Mouse (Mus musculus): ENCODE results near the gene Srebf2. TPM values are rescaled to one million over a fixed set of nuclear protein-coding genes. Genes with fewer than 3 reads are reported as not detected.
A peak's percentile ranks its signal among the peaks of the same experiment; 100 is the strongest.

The Srebf2 gene
- polyA plus RNA-seq, 1 experiment from 2014 or later: 105 TPM

GRCm38 (mm10) chr15:82152022-82152421 lies 5.0 kb downstream of the Srebf2 start:
- H3K9ac ChIP-seq (ENCODE audit: low read length): no peak overlapping the region
- H3K36me3 ChIP-seq (ENCODE audit: control insufficient read depth, insufficient read depth, low read length): no peaks in the 10 kb centered on the region
- no peaks in the 10 kb centered on the region for H3K27me3 ChIP-seq (ENCODE audit: control insufficient read depth, insufficient read depth, low read depth, low read length)
- H3K4me1 ChIP-seq (replicated peaks; ENCODE audit: control insufficient read depth, insufficient read depth, low read length): peaks cover 17% of the 10 kb centered on the region
- WGBS: 79% methylated on average over 12 of the region's 12 CpGs
- H3K27ac ChIP-seq (ENCODE audit: low read length): no peak overlapping the region
- ATAC-seq (ENCODE audit: low read depth): no peak
- H3K9me3 ChIP-seq (ENCODE audit: control insufficient read depth, low read length): no peaks in the 10 kb centered on the region
- H3K4me2 ChIP-seq (ENCODE audit: low read depth, low read length): no peak overlapping the region
- H3K4me3 ChIP-seq (ENCODE audit: low read length): no peak overlapping the region

- H3K9ac ChIP-seq (ENCODE audit: low read length): no peak overlapping the region
- H3K4me3 ChIP-seq (ENCODE audit: low read length): no peak overlapping the region
- no peak overlapping the region for H3K27ac ChIP-seq (ENCODE audit: low read length)
- H3K4me1 ChIP-seq (replicated peaks; ENCODE audit: control insufficient read depth, insufficient read depth, low read length): peaks cover 17% of the 10 kb centered on the region
- ATAC-seq (ENCODE audit: low read depth): no peak
- H3K36me3 ChIP-seq (ENCODE audit: control insufficient read depth, insufficient read depth, low read length): no peaks in the 10 kb centered on the region
- H3K27me3 ChIP-seq (ENCODE audit: control insufficient read depth, insufficient read depth, low read depth, low read length): no peaks in the 10 kb centered on the region
- 80% methylated on average over 7 of the region's 7 CpGs for WGBS
- H3K9me3 ChIP-seq (ENCODE audit: control insufficient read depth, low read length): no peaks in the 10 kb centered on the region
- H3K4me2 ChIP-seq (ENCODE audit: low read depth, low read length): no peak overlapping the region
Measured at GRCm38 (mm10) chr15:82152435-82152834, 5.5 kb downstream of the Srebf2 start.

DNA sequence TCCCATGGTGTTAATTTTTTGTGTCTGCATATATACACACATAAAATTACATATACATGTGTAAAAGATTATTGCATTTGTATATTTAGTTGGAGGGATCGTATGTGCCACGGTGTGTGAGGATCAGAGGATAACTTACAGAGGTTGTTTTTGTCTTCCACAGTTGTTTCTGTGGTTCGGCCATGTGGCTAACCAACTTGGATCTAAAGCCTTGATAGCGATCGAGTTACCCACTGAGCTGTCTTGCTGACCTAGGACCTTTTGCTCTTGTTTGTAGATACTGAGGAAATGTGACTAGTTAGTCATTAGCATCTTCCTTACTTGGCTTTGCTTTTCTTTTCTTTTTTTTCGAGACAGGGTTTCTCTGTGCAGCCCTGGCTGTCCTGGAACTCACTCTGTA lies 9.3 kb downstream of the Srebf2 start:
- WGBS: 88% methylated on average over 6 of the region's 6 CpGs
- no peak overlapping the region for H3K4me2 ChIP-seq (ENCODE audit: low read depth, low read length)
- H3K36me3 ChIP-seq (ENCODE audit: control insufficient read depth, insufficient read depth, low read length): no peaks in the 10 kb centered on the region
- H3K9me3 ChIP-seq (ENCODE audit: control insufficient read depth, low read length): no peaks in the 10 kb centered on the region
- H3K27ac ChIP-seq (ENCODE audit: low read length): no peak overlapping the region
- no peaks in the 10 kb centered on the region for H3K27me3 ChIP-seq (ENCODE audit: control insufficient read depth, insufficient read depth, low read depth, low read length)
- H3K4me1 ChIP-seq (replicated peaks; ENCODE audit: control insufficient read depth, insufficient read depth, low read length): peaks cover 34% of the 10 kb centered on the region
- no peak overlapping the region for H3K9ac ChIP-seq (ENCODE audit: low read length)
- no peak for ATAC-seq (ENCODE audit: low read depth)
- H3K4me3 ChIP-seq (ENCODE audit: low read length): no peak overlapping the region

- H3K27ac ChIP-seq (ENCODE audit: low read length): no peak overlapping the region
- no peak overlapping the region for H3K4me2 ChIP-seq (ENCODE audit: low read depth, low read length)
- no peaks in the 10 kb centered on the region for H3K36me3 ChIP-seq (ENCODE audit: control insufficient read depth, insufficient read depth, low read length)
- H3K9ac ChIP-seq (ENCODE audit: low read length): no peak overlapping the region
- 66% methylated on average over 10 of the region's 10 CpGs for whole genome bisulfite sequencing
- H3K4me1 ChIP-seq (replicated peaks; ENCODE audit: control insufficient read depth, insufficient read depth, low read length): peaks cover 37% of the 10 kb centered on the region
- H3K4me3 ChIP-seq (ENCODE audit: low read length): no peak overlapping the region
- no peaks in the 10 kb centered on the region for H3K27me3 ChIP-seq (ENCODE audit: control insufficient read depth, insufficient read depth, low read depth, low read length)
- no peaks in the 10 kb centered on the region for H3K9me3 ChIP-seq (ENCODE audit: control insufficient read depth, low read length)
- ATAC-seq (ENCODE audit: low read depth): no peak
Measured at GRCm38 (mm10) chr15:82156902-82157301, 9.9 kb downstream of the Srebf2 start.

DNA sequence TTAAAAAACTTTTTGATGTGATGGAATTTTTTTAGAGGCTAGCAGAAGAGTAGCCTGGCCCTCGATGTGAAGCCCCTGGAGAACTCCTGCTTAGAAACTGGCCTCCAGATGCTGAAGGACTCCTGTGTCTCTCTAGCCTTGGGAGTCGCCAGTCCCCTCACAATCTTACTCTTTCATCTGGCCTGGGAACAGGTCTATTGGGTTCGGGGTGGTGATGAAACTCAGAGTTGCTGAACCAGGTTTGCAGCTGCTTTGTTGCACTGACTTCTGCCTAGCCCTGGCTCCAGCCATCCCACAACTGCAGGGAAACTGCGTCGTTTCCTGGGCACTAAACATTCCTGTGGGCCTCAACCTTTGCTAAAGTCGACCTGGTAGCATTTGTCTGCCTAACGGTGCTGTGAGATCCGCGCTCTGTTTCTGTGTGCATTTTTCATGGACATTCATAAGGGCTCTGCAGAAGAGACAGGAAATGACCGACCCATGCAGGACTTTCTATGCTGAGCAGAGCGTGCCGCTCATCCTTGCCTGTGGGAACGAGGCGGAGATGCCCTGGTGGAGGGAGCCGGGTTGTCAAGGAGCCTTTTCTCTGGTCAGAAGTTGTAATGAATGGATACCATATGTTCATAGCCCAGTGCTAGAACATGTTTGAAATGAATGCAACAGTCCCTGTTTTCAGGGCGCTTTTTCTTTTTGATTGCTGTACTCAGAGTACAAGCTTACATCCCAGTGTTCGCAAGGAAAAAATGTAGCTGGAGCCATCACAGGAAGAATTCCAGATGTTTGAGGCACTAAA lies 11.5 kb downstream of the Srebf2 start:
- WGBS: 29% methylated on average over 17 of the region's 17 CpGs
- H3K36me3 ChIP-seq (ENCODE audit: control insufficient read depth, insufficient read depth, low read length): no peaks in the 10 kb centered on the region
- H3K4me2 ChIP-seq (ENCODE audit: low read depth, low read length): peak overlapping the region; percentile 12
- peak; percentile 88 for ATAC-seq (ENCODE audit: low read depth)
- no peak overlapping the region for H3K4me3 ChIP-seq (ENCODE audit: low read length)
- H3K9ac ChIP-seq (ENCODE audit: low read length): peak overlapping the region; percentile 47
- no peaks in the 10 kb centered on the region for H3K27me3 ChIP-seq (ENCODE audit: control insufficient read depth, insufficient read depth, low read depth, low read length)
- no peaks in the 10 kb centered on the region for H3K9me3 ChIP-seq (ENCODE audit: control insufficient read depth, low read length)
- H3K27ac ChIP-seq (ENCODE audit: low read length): peak overlapping the region; percentile 76
- H3K4me1 ChIP-seq (replicated peaks; ENCODE audit: control insufficient read depth, insufficient read depth, low read length): peaks cover 39% of the 10 kb centered on the region

DNA sequence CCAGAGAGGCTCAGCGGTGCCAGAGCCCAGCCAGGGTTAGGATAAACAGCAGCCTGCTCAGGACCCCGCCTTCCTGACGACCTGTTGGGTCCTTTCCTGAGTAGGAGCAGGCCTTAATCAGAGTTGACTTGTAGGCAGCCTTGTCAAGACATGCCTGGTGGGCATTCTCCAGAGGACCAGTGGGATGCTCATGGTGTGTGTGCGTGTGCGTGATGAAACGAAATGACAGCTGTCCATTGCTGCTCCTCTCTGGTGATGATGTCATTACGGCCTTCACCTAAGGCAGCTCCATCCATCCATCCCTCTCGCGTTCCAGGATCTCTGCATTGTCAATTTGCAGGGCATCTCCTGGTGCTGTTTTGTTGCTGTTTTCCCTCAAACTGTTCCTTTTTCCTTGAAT lies 12.5 kb downstream of the Srebf2 start:
- no peak overlapping the region for H3K9ac ChIP-seq (ENCODE audit: low read length)
- peaks cover 44% of the 10 kb centered on the region for H3K4me1 ChIP-seq (replicated peaks; ENCODE audit: control insufficient read depth, insufficient read depth, low read length)
- H3K36me3 ChIP-seq (ENCODE audit: control insufficient read depth, insufficient read depth, low read length): no peaks in the 10 kb centered on the region
- peak overlapping the region; percentile 76 for H3K27ac ChIP-seq (ENCODE audit: low read length)
- ATAC-seq (ENCODE audit: low read depth): no peak
- H3K4me2 ChIP-seq (ENCODE audit: low read depth, low read length): no peak overlapping the region
- 75% methylated on average over 9 of the region's 9 CpGs for WGBS
- H3K4me3 ChIP-seq (ENCODE audit: low read length): no peak overlapping the region
- no peaks in the 10 kb centered on the region for H3K27me3 ChIP-seq (ENCODE audit: control insufficient read depth, insufficient read depth, low read depth, low read length)
- no peaks in the 10 kb centered on the region for H3K9me3 ChIP-seq (ENCODE audit: control insufficient read depth, low read length)

GRCm38 (mm10) chr15:82160731-82161640 lies 14.0 kb downstream of the Srebf2 start:
- WGBS: 49% methylated on average over 11 of the region's 11 CpGs
- H3K36me3 ChIP-seq (ENCODE audit: control insufficient read depth, insufficient read depth, low read length): no peaks in the 10 kb centered on the region
- no peaks in the 10 kb centered on the region for H3K9me3 ChIP-seq (ENCODE audit: control insufficient read depth, low read length)
- no peaks in the 10 kb centered on the region for H3K27me3 ChIP-seq (ENCODE audit: control insufficient read depth, insufficient read depth, low read depth, low read length)
- H3K4me2 ChIP-seq (ENCODE audit: low read depth, low read length): no peak overlapping the region
- H3K9ac ChIP-seq (ENCODE audit: low read length): no peak overlapping the region
- no peak for ATAC-seq (ENCODE audit: low read depth)
- H3K27ac ChIP-seq (ENCODE audit: low read length): 0 out of 2 replicates have a peak overlapping the region, but pooled peaks have one; percentile 23
- H3K4me1 ChIP-seq (replicated peaks; ENCODE audit: control insufficient read depth, insufficient read depth, low read length): peaks cover 50% of the 10 kb centered on the region
- H3K4me3 ChIP-seq (ENCODE audit: low read length): no peak overlapping the region

DNA sequence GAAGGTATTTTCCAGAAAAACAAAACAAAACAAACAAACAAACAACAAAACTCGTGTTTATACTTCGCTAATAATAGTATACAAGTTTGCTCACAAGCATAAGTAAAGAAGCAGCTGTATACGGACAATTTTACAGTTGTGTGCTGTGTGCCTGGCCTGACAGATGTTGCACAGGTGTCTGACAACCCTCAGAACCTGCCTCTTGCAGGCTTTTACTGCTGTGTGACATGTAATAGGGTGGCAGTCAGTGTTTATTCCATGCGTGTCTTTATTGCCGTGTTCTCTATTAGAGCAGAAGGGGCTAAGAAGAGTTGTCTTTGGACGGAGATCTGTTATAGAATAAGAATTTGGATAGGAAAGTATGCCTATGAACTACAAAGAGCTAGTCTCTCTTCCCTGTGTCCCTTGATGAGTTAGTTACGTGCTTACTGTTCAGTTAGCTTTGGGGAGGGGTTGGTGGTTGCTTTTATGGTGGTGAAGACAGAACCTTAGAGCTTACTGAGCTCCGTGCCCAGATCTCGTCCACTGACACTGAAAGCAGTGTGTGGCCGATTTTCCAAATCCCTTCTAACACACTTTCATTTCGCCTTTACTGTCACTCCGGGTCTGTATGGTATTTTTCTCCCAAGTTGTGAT lies 15.1 kb downstream of the Srebf2 start:
- Histone ChIP-seq H3K4me3 (ENCODE audit: low read length) (no peak overlapping the region), H3K27me3 (ENCODE audit: control insufficient read depth, insufficient read depth, low read depth, low read length) (no peaks in the 10 kb centered on the region), H3K36me3 (ENCODE audit: control insufficient read depth, insufficient read depth, low read length) (no peaks in the 10 kb centered on the region), H3K4me1 (replicated peaks; ENCODE audit: control insufficient read depth, insufficient read depth, low read length) (peaks cover 61% of the 10 kb centered on the region), H3K9ac (ENCODE audit: low read length) (no peak overlapping the region), H3K27ac (ENCODE audit: low read length) (no peak overlapping the region), H3K9me3 (ENCODE audit: control insufficient read depth, low read length) (no peaks in the 10 kb centered on the region), H3K4me2 (ENCODE audit: low read depth, low read length) (no peak overlapping the region)
- no peak for ATAC-seq (ENCODE audit: low read depth)
- WGBS: 83% methylated on average over 12 of the region's 12 CpGs
